Mouse (Mus musculus): ENCODE results near the gene Lzts3. TPM values are rescaled to one million over a fixed set of nuclear protein-coding genes. Genes with fewer than 3 reads are reported as not detected.

Lzts3 gene
- polyA plus RNA-seq, 2 experiments = 1.4 to 14.6 TPM

DNA sequence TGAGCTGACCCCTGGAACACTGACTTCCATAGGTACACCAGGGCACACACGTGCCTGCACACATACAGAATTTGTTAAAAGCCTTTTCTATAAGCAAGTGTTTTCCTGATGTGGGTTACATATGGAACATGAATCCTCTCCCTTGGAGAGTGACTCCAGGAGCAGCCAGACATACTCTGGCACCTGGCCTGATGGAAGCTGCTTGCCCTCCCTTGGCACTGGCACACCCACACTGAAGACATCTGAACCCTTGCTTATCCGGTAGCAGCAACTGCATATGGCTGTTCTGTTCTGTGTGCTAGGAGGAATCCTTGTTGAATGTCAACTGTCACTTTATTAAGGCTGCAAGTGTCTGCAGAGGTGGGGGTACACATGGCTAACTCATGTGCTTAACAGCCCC, 51.6 kb downstream of the Lzts3 start:
- Histone ChIP-seq H3K4me1 (ENCODE audit: control insufficient read depth, insufficient read depth, low read length) (no peaks in the 10 kb centered on the region), H3K36me3 (ENCODE audit: control insufficient read depth, insufficient read depth, low read length) (peaks cover 43% of the 10 kb centered on the region), H3K27ac (replicated peaks; ENCODE audit: low read depth, low read length) (no peak overlapping the region), H3K4me3 (replicated peaks; ENCODE audit: low read length) (no peak overlapping the region), H3K27me3 (ENCODE audit: control insufficient read depth, insufficient read depth, low read length) (no peaks in the 10 kb centered on the region), H3K9ac (ENCODE audit: low read depth, low read length, severe bottlenecking) (no peak overlapping the region), H3K9me3 (ENCODE audit: control insufficient read depth, low read length) (no peaks in the 10 kb centered on the region), H3K4me2 (replicated peaks; ENCODE audit: low read depth, low read length, severe bottlenecking) (no peak overlapping the region)
- ATAC-seq (ENCODE audit: low FRiP score, low read depth) = no peak
- no peak for DNase-seq (ENCODE audit: low spot score)
- no peak for TF ChIP-seq POLR2A (IDR thresholded peaks at IDR 0.05; ENCODE audit: borderline replicate concordance, extremely low read depth, insufficient read depth, insufficient read length)
- 86% methylated on average over 2 of the region's 2 CpGs for WGBS

DNA sequence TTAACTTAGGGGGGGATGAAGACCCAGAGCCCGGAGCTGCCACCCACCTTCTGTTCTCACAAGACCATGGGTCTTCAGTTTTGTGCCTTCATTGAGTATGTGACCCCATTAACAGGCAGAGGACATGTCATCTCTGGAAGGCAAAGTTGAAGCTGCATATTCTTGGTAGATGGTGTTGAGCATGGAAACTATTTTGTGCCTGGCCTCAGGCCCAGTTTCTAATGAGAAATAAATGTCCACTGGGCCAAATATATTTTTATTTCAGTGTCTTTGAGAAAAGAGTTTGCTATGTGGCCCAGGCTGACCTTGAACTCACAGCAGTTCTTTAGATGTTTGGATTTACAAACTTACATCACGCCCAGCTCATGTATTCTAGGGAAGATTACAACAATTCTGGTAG, 52.8 kb downstream of the Lzts3 start:
- no peaks in the 10 kb centered on the region for H3K9me3 ChIP-seq (ENCODE audit: control insufficient read depth, low read length)
- 94% methylated on average over 2 of the region's 2 CpGs for WGBS
- TF ChIP-seq POLR2A (IDR thresholded peaks at IDR 0.05; ENCODE audit: borderline replicate concordance, extremely low read depth, insufficient read depth, insufficient read length) = no peak
- no peaks in the 10 kb centered on the region for H3K27me3 ChIP-seq (ENCODE audit: control insufficient read depth, insufficient read depth, low read length)
- H3K4me2 ChIP-seq (replicated peaks; ENCODE audit: low read depth, low read length, severe bottlenecking) = no peak overlapping the region
- H3K4me1 ChIP-seq (ENCODE audit: control insufficient read depth, insufficient read depth, low read length) = no peaks in the 10 kb centered on the region
- ATAC-seq (ENCODE audit: low FRiP score, low read depth) (no peak), DNase-seq (ENCODE audit: low spot score) (no peak)
- no peak overlapping the region for H3K4me3 ChIP-seq (replicated peaks; ENCODE audit: low read length)
- no peak overlapping the region for H3K9ac ChIP-seq (ENCODE audit: low read depth, low read length, severe bottlenecking)
- peaks cover 31% of the 10 kb centered on the region for H3K36me3 ChIP-seq (ENCODE audit: control insufficient read depth, insufficient read depth, low read length)
- no peak overlapping the region for H3K27ac ChIP-seq (replicated peaks; ENCODE audit: low read depth, low read length)

DNA sequence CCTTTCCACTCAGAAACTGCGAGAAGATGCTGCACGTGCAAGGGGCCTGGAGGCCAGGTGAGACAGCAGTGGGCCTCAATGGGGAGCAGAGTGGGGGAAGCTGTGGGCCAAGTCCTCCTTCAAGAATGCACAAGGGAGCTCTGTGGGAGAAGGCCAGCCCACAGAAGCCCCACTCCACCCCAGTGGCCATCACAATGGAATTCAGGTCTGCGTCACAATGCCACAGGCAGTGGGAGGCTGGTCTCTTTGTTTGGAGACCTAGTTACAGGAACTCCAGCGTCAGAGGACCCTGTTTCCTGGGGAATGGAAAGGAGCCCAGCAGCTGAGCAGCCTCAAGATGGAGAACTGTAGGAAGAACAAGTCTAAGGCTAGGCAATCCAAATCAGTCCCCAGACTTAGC, 53.4 kb downstream of the Lzts3 start:
- no peak for ATAC-seq (ENCODE audit: low FRiP score, low read depth)
- Histone ChIP-seq H3K4me3 (replicated peaks; ENCODE audit: low read length) (no peak overlapping the region), H3K9me3 (ENCODE audit: control insufficient read depth, low read length) (no peaks in the 10 kb centered on the region), H3K4me1 (ENCODE audit: control insufficient read depth, insufficient read depth, low read length) (no peaks in the 10 kb centered on the region), H3K27me3 (ENCODE audit: control insufficient read depth, insufficient read depth, low read length) (no peaks in the 10 kb centered on the region), H3K36me3 (ENCODE audit: control insufficient read depth, insufficient read depth, low read length) (peaks cover 27% of the 10 kb centered on the region), H3K9ac (ENCODE audit: low read depth, low read length, severe bottlenecking) (no peak overlapping the region), H3K4me2 (replicated peaks; ENCODE audit: low read depth, low read length, severe bottlenecking) (no peak overlapping the region), H3K27ac (replicated peaks; ENCODE audit: low read depth, low read length) (no peak overlapping the region)
- no peak for TF ChIP-seq POLR2A (IDR thresholded peaks at IDR 0.05; ENCODE audit: borderline replicate concordance, extremely low read depth, insufficient read depth, insufficient read length)
- DNase-seq (ENCODE audit: low spot score) = no peak
- WGBS = 78% methylated on average over 4 of the region's 4 CpGs

DNA sequence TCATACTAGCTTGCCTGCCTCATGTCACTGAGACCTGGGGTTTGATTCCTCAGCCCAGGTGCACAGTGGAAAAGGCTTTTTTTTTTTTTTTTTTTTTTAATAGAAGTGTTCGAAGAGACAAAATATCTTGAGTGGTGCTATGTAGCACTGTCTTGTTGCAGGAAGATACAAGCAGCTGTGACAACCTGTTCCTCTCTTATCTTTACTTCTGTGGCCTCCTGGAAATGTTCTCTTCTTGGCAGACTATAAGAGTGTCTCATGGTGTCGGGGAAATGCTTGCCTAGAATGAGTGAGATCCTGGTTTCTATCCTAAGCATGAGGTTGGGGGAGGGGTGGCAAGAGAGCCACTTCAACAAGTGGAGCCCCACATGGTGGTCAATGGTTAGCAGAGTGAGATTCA, 54.2 kb downstream of the Lzts3 start:
- no peak for TF ChIP-seq POLR2A (IDR thresholded peaks at IDR 0.05; ENCODE audit: borderline replicate concordance, extremely low read depth, insufficient read depth, insufficient read length)
- H3K27me3 ChIP-seq (ENCODE audit: control insufficient read depth, insufficient read depth, low read length) = no peaks in the 10 kb centered on the region
- H3K4me2 ChIP-seq (replicated peaks; ENCODE audit: low read depth, low read length, severe bottlenecking) = no peak overlapping the region
- H3K9me3 ChIP-seq (ENCODE audit: control insufficient read depth, low read length) = no peaks in the 10 kb centered on the region
- H3K4me1 ChIP-seq (ENCODE audit: control insufficient read depth, insufficient read depth, low read length) = no peaks in the 10 kb centered on the region
- H3K36me3 ChIP-seq (ENCODE audit: control insufficient read depth, insufficient read depth, low read length) = peaks cover 27% of the 10 kb centered on the region
- WGBS = 88% methylated on average over 2 of the region's 2 CpGs
- H3K4me3 ChIP-seq (replicated peaks; ENCODE audit: low read length) = no peak overlapping the region
- H3K27ac ChIP-seq (replicated peaks; ENCODE audit: low read depth, low read length) = no peak overlapping the region
- H3K9ac ChIP-seq (ENCODE audit: low read depth, low read length, severe bottlenecking) = no peak overlapping the region
- DNase-seq (ENCODE audit: low spot score) (no peak), ATAC-seq (ENCODE audit: low FRiP score, low read depth) (no peak)

DNA sequence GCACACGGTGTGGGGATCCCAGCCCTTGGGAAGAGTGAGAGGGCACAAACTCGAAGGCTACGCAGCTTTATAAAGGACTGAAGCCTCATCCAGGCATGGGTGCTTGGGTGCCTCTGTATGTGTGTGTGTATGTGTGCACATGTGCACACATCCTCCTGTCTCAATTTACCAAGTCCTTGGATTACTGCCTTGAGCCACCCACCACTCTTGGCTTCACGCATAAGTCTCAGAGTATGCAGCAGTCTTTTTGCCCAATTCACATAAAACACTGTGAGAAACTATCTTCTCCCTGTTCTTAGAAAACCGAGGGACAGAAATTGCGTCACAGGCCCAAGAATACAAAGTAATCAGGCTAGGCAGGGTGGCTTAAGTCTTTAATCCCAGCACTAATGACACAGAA, 56.6 kb downstream of the Lzts3 start:
- no peaks in the 10 kb centered on the region for H3K9me3 ChIP-seq (ENCODE audit: control insufficient read depth, low read length)
- DNase-seq (ENCODE audit: low spot score) = no peak
- ATAC-seq (ENCODE audit: low FRiP score, low read depth) = no peak
- H3K27me3 ChIP-seq (ENCODE audit: control insufficient read depth, insufficient read depth, low read length) = peaks cover 19% of the 10 kb centered on the region
- H3K36me3 ChIP-seq (ENCODE audit: control insufficient read depth, insufficient read depth, low read length) = peaks cover 14% of the 10 kb centered on the region
- TF ChIP-seq POLR2A (IDR thresholded peaks at IDR 0.05; ENCODE audit: borderline replicate concordance, extremely low read depth, insufficient read depth, insufficient read length) = no peak
- no peaks in the 10 kb centered on the region for H3K4me1 ChIP-seq (ENCODE audit: control insufficient read depth, insufficient read depth, low read length)
- 74% methylated on average over 6 of the region's 6 CpGs for WGBS
- no peak overlapping the region for H3K9ac ChIP-seq (ENCODE audit: low read depth, low read length, severe bottlenecking)
- H3K4me3 ChIP-seq (replicated peaks; ENCODE audit: low read length) = no peak overlapping the region
- H3K27ac ChIP-seq (replicated peaks; ENCODE audit: low read depth, low read length) = no peak overlapping the region
- no peak overlapping the region for H3K4me2 ChIP-seq (replicated peaks; ENCODE audit: low read depth, low read length, severe bottlenecking)

All from limb, embryonic 14.5 days (tissue).